Mouse (Mus musculus): Measurements from ENCODE around the gene Olfr635. TPM values are rescaled to one million over a fixed set of nuclear protein-coding genes. Genes with fewer than 3 reads are reported as not detected.
A peak's percentile ranks its signal among the peaks of the same experiment; 100 is the strongest.
"Not testable (repeated sequence)": the region's sequence is repeated elsewhere in the genome, so short reads cannot be mapped to it uniquely, and the experiment has no call there.

Gene Olfr635
- polyA plus RNA-seq (2016; fragmentation: Nextera tagmentation; extraction: Ambion mirVana): 0.01 and 0.04 TPM in 2 replicates

DNA sequence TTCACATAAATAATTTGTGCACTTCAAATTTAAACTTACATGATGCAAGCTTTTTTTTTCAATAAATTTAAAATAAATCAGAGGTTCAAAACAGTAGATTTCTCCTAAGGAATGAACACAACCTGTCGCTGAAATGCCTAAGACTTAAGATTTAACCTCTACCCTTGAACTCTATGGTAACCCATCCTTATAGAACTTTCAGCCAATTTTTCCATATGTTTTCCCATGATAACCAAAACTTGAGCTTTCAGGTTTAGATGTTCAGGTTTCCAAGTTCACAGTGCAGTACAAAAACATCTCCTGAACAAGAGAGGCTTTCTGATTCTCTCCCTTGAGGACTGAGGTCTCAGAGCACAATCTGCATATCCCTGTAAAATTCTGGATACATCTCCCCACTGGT lies at the start of gene Olfr635:
Gene Olfr635, plus strand, starts transcription at position 301 of the 400 bp plus-strand sequence.
- H3K27ac ChIP-seq (replicated peaks): no peak within 1 kb of the TSS
- no peak within 1 kb of the TSS for H3K4me3 ChIP-seq
- no peak for DNase-seq (ENCODE audit: low spot score)
- WGBS: 80% methylated on average over 1 of the region's 1 CpGs
- no peaks in the 10 kb centered on the region for H3K36me3 ChIP-seq
- no peaks in the 10 kb centered on the region for H3K9me3 ChIP-seq (replicated peaks)
- no peaks in the 10 kb centered on the region for H3K4me1 ChIP-seq
- H3K27me3 ChIP-seq (ENCODE audit: low read depth, poor library complexity, severe bottlenecking): no peaks in the 10 kb centered on the region

DNA sequence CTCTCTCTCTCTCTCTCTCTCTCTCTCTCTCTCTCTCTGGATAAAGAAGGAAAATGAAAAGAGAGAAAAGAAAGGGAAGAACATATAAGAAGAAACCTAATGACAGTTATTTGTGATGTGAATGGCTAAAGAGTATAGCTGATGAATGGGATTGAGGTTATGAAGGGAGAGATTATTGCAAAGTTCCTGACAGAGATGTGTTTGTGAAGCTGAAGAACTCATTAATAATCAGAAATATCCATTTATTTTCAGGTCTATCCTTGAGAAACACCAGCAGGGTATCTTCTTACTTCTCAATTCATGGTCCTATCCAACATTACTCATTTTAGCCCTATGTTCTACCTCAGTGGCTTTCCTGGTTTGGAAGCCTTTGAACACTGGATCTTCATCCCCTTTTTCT lies 42.4 kb upstream of the Olfr635 start, which contains the start of gene Olfr631:
Gene Olfr631, plus strand, starts transcription at position 301 of the 400 bp plus-strand sequence.
- no peak for DNase-seq (ENCODE audit: low spot score)
- Histone ChIP-seq H3K4me3 (no peak within 1 kb of the TSS), H3K9me3 (replicated peaks) (no peaks in the 10 kb centered on the region), H3K36me3 (no peaks in the 10 kb centered on the region), H3K27ac (replicated peaks) (no peak within 1 kb of the TSS), H3K27me3 (ENCODE audit: low read depth, poor library complexity, severe bottlenecking) (no peaks in the 10 kb centered on the region), H3K4me1 (no peaks in the 10 kb centered on the region)

DNA sequence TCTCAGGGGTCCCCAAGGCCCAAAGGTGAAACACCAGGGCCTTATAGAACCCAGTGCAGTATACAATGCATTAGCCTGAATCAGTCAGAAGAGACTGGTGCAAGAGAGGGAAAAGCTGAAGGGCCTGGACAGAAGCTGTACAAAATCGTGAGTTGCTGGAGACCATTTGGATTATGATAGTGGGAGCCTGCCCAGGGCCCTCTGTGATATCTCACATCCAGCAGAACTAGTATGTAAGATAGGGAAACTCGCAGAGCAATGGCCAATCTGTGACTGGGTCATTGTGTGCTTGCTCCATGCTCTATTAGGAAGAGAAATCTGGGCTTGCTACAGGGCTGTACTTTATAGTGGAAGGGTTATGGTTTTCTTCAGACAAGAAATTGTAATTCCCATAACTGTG lies 36.7 kb upstream of the Olfr635 start, which contains the start of gene Olfr632:
Gene Olfr632, plus strand, starts transcription at position 84 of the 400 bp plus-strand sequence.
- no peak for DNase-seq (ENCODE audit: low spot score)
- 75% methylated on average over 2 of the region's 2 CpGs for WGBS
- Histone ChIP-seq H3K27me3 (ENCODE audit: low read depth, poor library complexity, severe bottlenecking) (no peaks in the 10 kb centered on the region), H3K9me3 (replicated peaks) (no peaks in the 10 kb centered on the region), H3K4me1 (no peaks in the 10 kb centered on the region), H3K27ac (replicated peaks) (no peak within 1 kb of the TSS), H3K4me3 (no peak within 1 kb of the TSS), H3K36me3 (no peaks in the 10 kb centered on the region)

DNA sequence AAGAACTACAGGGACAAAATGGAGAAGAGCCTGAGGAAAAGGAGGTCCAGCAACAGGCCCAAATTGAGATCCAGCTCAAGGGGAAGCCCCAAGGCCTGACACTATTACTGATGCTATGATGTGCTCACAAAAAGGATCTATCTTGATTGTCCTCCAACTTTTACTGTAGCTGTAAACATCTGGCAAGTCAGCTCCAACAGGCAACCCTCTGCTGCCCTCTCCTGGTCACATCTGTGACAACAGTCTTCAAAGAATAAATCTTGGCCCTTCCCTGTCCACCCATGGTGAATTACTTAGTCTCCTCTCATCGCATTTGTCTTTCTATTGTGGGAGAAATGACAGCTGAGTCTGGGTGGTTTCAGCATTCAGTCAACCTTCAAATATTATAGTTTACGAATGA lies 28.2 kb upstream of the Olfr635 start:
- WGBS: 25% methylated on average over 2 of the region's 2 CpGs
- Histone ChIP-seq H3K27ac (replicated peaks) (no peak overlapping the region), H3K9me3 (replicated peaks) (no peaks in the 10 kb centered on the region), H3K27me3 (ENCODE audit: low read depth, poor library complexity, severe bottlenecking) (no peaks in the 10 kb centered on the region), H3K4me1 (no peaks in the 10 kb centered on the region), H3K4me3 (no peak overlapping the region), H3K36me3 (no peaks in the 10 kb centered on the region)
- DNase-seq (ENCODE audit: low spot score): peak; percentile 52

DNA sequence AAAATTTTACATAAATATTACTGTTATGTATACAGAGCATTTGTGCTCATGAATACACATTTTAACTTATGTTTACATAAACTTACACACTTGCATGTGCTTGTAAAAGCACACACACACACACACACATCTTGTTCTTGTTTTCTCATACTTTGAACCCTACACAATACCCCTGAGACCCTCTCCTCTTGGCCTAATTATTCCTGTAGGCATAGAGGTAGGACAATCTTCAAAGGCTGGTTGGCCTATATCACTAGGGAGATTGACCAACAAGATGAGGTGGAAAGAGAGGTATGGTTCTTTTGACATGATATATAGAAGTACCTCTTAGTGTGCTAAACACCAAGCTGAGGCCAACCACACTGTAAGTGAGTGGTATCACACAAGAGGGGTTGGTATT lies 26.8 kb upstream of the Olfr635 start, which contains the start of gene Olfr633:
Gene Olfr633, plus strand, starts transcription at position 301 of the 400 bp plus-strand sequence.
- Histone ChIP-seq H3K27me3 (ENCODE audit: low read depth, poor library complexity, severe bottlenecking) (no peaks in the 10 kb centered on the region), H3K4me1 (no peaks in the 10 kb centered on the region), H3K36me3 (no peaks in the 10 kb centered on the region), H3K9me3 (replicated peaks) (no peaks in the 10 kb centered on the region), H3K27ac (replicated peaks) (no peak within 1 kb of the TSS), H3K4me3 (no peak within 1 kb of the TSS)
- no peak for DNase-seq (ENCODE audit: low spot score)

DNA sequence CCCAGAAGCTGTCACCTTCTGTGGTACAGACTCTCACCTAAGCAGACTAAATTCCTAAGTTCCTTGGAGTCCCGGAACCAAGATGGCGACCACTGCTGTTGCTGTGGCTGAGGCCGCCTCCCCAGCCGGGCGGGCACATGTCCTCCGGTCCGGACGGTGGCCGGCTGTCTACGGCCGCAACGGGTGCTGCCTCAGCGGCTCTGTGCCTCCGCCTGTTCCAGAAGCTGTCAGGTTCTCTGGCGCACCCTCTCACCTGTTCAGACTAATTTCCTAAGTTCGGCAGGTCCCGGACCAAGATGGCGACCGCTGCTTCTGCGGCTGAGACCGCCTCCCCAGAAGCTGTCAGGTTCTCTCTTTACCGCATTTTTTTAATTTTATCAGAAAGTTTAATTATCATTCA lies 4.1 kb upstream of the Olfr635 start:
- not testable (repeated sequence) for H3K9me3 ChIP-seq (replicated peaks); H3K4me3 ChIP-seq; H3K4me1 ChIP-seq; DNase-seq (ENCODE audit: low spot score); H3K36me3 ChIP-seq; H3K27me3 ChIP-seq (ENCODE audit: low read depth, poor library complexity, severe bottlenecking); H3K27ac ChIP-seq (replicated peaks)
- 95% methylated on average over 22 of the region's 22 CpGs for WGBS

DNA sequence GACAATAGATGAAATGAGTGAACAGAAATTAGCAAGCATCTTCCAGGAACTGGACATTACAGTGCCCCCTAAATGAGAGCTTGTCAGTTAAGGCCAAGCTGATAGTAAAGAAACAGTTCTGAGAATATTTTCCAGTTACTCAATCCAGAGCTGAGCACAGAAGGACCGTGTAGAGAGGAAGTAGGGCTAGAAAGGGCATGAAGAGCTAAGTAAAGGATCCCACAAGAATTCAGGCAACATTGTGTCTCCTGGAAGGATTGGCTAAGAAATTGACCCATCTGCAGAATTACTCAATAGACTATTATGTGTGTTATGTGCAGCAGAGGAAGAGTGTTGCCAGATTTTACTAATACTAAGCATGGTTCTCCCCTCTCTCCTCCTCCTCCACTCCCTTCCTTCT lies 830 bp downstream of the Olfr635 start:
- Histone ChIP-seq H3K4me3 (no peak overlapping the region), H3K27ac (replicated peaks) (no peak overlapping the region), H3K27me3 (ENCODE audit: low read depth, poor library complexity, severe bottlenecking) (no peaks in the 10 kb centered on the region), H3K9me3 (replicated peaks) (no peaks in the 10 kb centered on the region), H3K36me3 (no peaks in the 10 kb centered on the region), H3K4me1 (no peaks in the 10 kb centered on the region)
- no peak for DNase-seq (ENCODE audit: low spot score)
- WGBS: 76% methylated on average over 1 of the region's 1 CpGs

DNA sequence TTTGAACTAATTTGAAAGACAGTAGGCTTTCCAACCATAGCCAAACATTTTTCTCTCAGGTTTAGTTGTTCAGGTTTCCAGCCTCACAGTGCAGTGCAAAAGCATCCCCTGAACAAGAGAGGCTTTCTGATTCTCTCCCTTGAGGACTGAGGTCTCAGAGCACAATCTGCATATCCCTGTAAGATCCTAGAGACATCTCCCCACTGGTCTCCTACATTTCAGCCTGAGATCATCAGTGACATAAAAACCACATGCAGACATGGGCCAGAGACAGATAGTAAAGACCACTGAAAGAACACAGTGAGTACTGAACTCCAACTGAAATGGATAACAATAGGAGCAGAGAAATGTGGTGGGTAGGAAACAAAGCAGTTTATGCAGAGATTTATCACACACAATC lies 27.5 kb downstream of the Olfr635 start, which contains the start of gene Olfr638:
Gene Olfr638, plus strand, starts transcription at position 301 of the 400 bp plus-strand sequence.
- Histone ChIP-seq H3K4me1 (no peaks in the 10 kb centered on the region), H3K9me3 (replicated peaks) (no peaks in the 10 kb centered on the region), H3K4me3 (no peak within 1 kb of the TSS), H3K27ac (replicated peaks) (no peak within 1 kb of the TSS), H3K36me3 (no peaks in the 10 kb centered on the region), H3K27me3 (ENCODE audit: low read depth, poor library complexity, severe bottlenecking) (no peaks in the 10 kb centered on the region)
- DNase-seq (ENCODE audit: low spot score): no peak

DNA sequence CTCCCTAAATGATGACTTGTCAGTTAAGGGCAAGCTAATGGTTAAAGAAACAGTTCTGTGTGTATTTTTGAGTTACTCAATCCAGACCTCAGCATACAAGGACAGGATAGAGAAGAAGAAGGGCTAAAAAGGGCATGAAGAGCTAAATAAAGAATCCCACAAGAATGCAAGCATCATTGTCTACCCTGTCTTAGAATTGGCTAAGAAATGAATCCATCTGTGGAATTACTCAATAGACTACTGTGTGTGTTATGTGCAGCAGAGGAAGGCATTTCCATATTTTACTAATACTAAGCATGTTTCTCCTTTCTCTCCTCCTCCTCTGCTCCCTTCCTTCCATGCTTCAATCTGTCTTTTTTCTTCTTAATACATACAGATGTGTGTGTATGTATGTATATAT lies 28.2 kb downstream of the Olfr635 start:
- DNase-seq (ENCODE audit: low spot score): no peak
- H3K27ac ChIP-seq (replicated peaks): no peak overlapping the region
- no peaks in the 10 kb centered on the region for H3K4me1 ChIP-seq
- no peaks in the 10 kb centered on the region for H3K36me3 ChIP-seq
- H3K9me3 ChIP-seq (replicated peaks): no peaks in the 10 kb centered on the region
- H3K4me3 ChIP-seq: no peak overlapping the region
- no peaks in the 10 kb centered on the region for H3K27me3 ChIP-seq (ENCODE audit: low read depth, poor library complexity, severe bottlenecking)

DNA sequence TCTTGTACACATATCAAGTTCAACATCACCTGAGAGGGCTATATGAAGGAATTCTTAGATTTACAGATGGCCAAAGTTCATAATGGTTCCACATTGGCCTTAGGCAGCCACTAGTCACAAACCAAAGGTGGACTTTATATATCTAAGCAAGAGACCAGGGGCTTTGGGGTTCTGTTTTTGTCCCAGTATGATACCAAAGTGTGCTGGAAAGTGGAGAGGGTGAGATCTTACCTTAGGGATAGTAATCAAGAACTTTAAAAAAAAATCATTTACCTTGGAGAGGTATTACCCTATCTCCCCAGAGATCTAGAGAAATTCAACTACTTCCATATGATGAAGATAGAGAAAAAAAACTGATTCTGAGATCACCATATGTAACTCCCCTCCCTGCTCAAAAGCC lies 46.3 kb downstream of the Olfr635 start, which contains the start of gene Olfr639:
Gene Olfr639, minus strand, starts transcription at position 101 of the 400 bp plus-strand sequence.
- Histone ChIP-seq H3K9me3 (replicated peaks) (no peaks in the 10 kb centered on the region), H3K4me1 (no peaks in the 10 kb centered on the region), H3K27me3 (ENCODE audit: low read depth, poor library complexity, severe bottlenecking) (no peaks in the 10 kb centered on the region), H3K27ac (replicated peaks) (no peak within 1 kb of the TSS), H3K4me3 (no peak within 1 kb of the TSS), H3K36me3 (no peaks in the 10 kb centered on the region)
- DNase-seq (ENCODE audit: low spot score): no peak

DNA sequence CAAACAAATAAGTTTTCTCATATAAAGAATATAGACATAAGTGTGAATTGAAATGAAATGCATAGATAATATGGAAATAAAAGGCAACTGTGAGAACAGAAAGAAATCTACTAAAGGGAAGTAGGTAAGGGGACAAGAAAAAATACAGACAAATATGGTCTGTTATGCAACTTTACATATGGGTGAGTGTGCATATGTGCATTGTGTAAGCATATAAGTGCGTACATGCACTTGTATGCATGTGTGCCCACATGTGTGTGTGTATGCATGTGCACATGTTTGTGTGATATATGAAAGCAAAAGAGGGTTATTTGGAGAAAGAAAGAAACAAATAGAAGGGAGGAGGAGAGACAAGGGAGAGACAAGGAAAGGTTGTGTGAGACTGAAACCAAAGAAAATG lies 48.0 kb downstream of the Olfr635 start:
- 97% methylated on average over 1 of the region's 1 CpGs for WGBS
- Histone ChIP-seq H3K9me3 (replicated peaks) (no peaks in the 10 kb centered on the region), H3K4me3 (no peak overlapping the region), H3K36me3 (no peaks in the 10 kb centered on the region), H3K27me3 (ENCODE audit: low read depth, poor library complexity, severe bottlenecking) (no peaks in the 10 kb centered on the region), H3K4me1 (no peaks in the 10 kb centered on the region), H3K27ac (replicated peaks) (no peak overlapping the region)
- DNase-seq (ENCODE audit: low spot score): no peak

DNA sequence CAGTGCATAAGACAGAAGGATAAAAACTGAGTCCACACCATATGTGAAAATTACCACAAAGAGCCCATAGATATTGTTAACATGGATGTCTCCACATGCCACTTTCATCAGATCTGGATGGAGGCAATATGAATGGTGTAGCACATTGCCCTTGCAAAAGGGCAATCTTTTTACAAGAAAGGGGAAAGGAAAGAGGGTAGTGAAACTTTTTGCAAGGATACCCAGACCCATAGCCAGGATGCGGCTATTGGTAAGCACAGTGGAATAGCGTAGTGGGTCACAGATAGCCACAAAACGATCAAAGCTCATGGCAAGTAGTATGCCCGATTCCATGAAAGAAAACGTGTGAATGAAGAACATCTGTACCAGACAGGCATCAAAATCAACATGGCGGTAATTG lies 50.7 kb downstream of the Olfr635 start:
- Histone ChIP-seq H3K36me3 (no peaks in the 10 kb centered on the region), H3K27me3 (ENCODE audit: low read depth, poor library complexity, severe bottlenecking) (no peaks in the 10 kb centered on the region), H3K9me3 (replicated peaks) (no peaks in the 10 kb centered on the region), H3K4me3 (no peak overlapping the region), H3K4me1 (no peaks in the 10 kb centered on the region), H3K27ac (replicated peaks) (no peak overlapping the region)
- WGBS: 95% methylated on average over 6 of the region's 6 CpGs
- no peak for DNase-seq (ENCODE audit: low spot score)

DNA sequence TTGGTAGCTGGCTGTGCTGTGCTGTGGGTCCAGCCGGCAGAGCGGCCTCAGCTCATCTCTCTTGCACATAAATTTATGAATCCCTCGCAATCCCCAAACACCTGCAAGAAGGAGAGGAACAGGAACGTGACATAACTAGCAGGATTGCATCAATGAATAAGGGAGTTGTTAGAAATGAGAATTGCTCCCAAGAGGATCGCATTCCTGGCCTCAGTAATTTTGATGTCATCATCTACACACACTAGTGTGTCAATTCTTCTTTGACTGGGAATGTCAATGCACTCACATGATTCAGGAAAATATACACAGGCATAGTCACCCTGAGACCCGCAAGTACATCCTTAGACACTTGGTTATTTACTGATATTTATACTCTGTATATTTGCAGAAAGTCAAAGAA lies 54.5 kb downstream of the Olfr635 start, which contains the start of gene Olfr640:
Gene Olfr640, minus strand, starts transcription at position 101 of the 400 bp plus-strand sequence.
- WGBS: 83% methylated on average over 6 of the region's 6 CpGs
- H3K27ac ChIP-seq (replicated peaks): no peak within 1 kb of the TSS
- no peaks in the 10 kb centered on the region for H3K36me3 ChIP-seq
- DNase-seq (ENCODE audit: low spot score): no peak
- H3K4me3 ChIP-seq: no peak within 1 kb of the TSS
- H3K4me1 ChIP-seq: no peaks in the 10 kb centered on the region
- no peaks in the 10 kb centered on the region for H3K9me3 ChIP-seq (replicated peaks)
- H3K27me3 ChIP-seq (ENCODE audit: low read depth, poor library complexity, severe bottlenecking): no peaks in the 10 kb centered on the region

DNA sequence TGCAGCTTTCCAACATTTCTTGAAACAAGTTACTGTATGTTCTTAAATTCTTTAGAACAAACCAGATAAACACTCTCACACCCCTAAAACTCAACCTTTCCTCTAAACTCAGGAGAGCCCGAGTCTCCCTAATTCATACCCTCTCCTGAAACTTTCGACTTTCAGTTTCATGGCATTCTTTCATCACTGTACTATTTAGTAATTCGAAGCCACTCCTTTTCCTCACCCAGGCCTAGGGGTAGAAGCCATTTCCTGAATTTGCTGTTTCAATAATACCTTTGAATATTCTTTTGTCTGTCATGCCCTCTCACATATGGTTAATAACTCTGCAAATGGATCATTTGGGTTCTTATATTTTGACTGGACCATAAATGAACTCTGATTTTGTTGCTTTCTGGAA lies 56.0 kb downstream of the Olfr635 start:
- Histone ChIP-seq H3K27ac (replicated peaks) (no peak overlapping the region), H3K9me3 (replicated peaks) (no peaks in the 10 kb centered on the region), H3K27me3 (ENCODE audit: low read depth, poor library complexity, severe bottlenecking) (no peaks in the 10 kb centered on the region), H3K36me3 (no peaks in the 10 kb centered on the region), H3K4me3 (no peak overlapping the region), H3K4me1 (no peaks in the 10 kb centered on the region)
- no peak for DNase-seq (ENCODE audit: low spot score)
- WGBS: 85% methylated on average over 3 of the region's 3 CpGs
